Comparison of ENCODE assay signal across 8 mouse cellular contexts in genomic region chr11:55012551-55013521, GRCm38 (mm10). TPM values are rescaled to one million over a fixed set of nuclear protein-coding genes. Genes with fewer than 3 reads are reported as not detected.
DNase-seq lines count a peak whose midpoint lies in the region; ATAC-seq and TF ChIP-seq lines count a peak whose summit lies in the region.

No protein-coding gene starts in this region.

- ATAC-seq in Patski: peak; percentile 63
- no peak for ATAC-seq in erythroblast, adult 5-6 weeks (replicated peaks; ENCODE audit: low FRiP score, poor library complexity, severe bottlenecking)

- no peak for TF ChIP-seq POLR2A in cerebellum, adult 2 months (IDR thresholded peaks at IDR 0.05; ENCODE audit: borderline replicate concordance, insufficient read depth, low read length)

- TF ChIP-seq CTCF in Patski (IDR thresholded peaks at IDR 0.05): no peak
- TF ChIP-seq CTCF in cerebellum, adult 2 months (IDR thresholded peaks at IDR 0.05; ENCODE audit: borderline replicate concordance, insufficient read depth, low read depth, low read length): no peak

- H3K4me3 ChIP-seq in cerebellum, adult 2 months (replicated peaks; ENCODE audit: insufficient read depth, low read depth, low read length): no peak overlapping the region

- H3K27ac ChIP-seq in cerebellum, adult 2 months (ENCODE audit: insufficient read depth, low read length): no peak overlapping the region

- DNase-seq in heart, adult 18-20 months: peak; percentile 67 to 77
- DNase-seq in heart, adult 8-10 months (ENCODE audit: low spot score): no peak
- no peak for DNase-seq in Patski (ENCODE audit: low read depth, low spot score)
- DNase-seq in kidney, adult 18-20 months: peak; percentile 41
- DNase-seq in lung, postnatal 4 days: peak; percentile 72 to 76
- no peak for DNase-seq in cerebellum, adult 2 months
- no peak for DNase-seq in neural tube, embryonic 10.5 days (ENCODE audit: extremely low spot score, low spot score)

- no peaks in the 10 kb centered on the region for H3K27me3 ChIP-seq in Patski
- no peaks in the 10 kb centered on the region for H3K27me3 ChIP-seq in cerebellum, adult 2 months (ENCODE audit: control insufficient read depth, insufficient read depth, low read length)

- WGBS in cerebellum, adult 2 months: 88% methylated on average over 5 of the region's 5 CpGs

- CTCF ChIA-PET in Patski (lab: Charles Lee): interaction anchor here (0.8 to 1.8 kb wide), 8 partner anchors 10 to 35 kb away, joined by 3 to 7 read pairs (median 4); partner anchors contain the start of gene Anxa6

- peaks cover 27% of the 10 kb centered on the region for H3K4me1 ChIP-seq in cerebellum, adult 2 months (ENCODE audit: control insufficient read depth, insufficient read depth, low read length)

- POLR2A ChIA-PET in Patski (lab: Charles Lee): interaction anchor here (0.7 to 1.0 kb wide), 4 partner anchors 10 to 20 kb away, joined by 3 to 4 read pairs (median 4); partner anchors contain the start of gene Anxa6

- in situ Hi-C loops in Patski (cut with MboI; ENCODE audit: low pct_unique_long_range_greater_than_20kb): no loop called here

RNA-seq across cellular contexts. Expression of gene Anxa6, which starts 20.4 kb away (rescaled TPM):
- total RNA-seq in heart, adult 18-20 months (2021): 100 to 1,000 TPM; 206 to 210 TPM
- total RNA-seq in heart, adult 8-10 months (2022): 100 to 1,000 TPM; 202 to 217 (median 212) TPM
- 333 TPM for polyA plus RNA-seq in Patski (2021)
- total RNA-seq in erythroblast, adult 5-6 weeks (2015; ENCODE audit: low replicate concordance): 9.2 and 10.4 TPM in 2 replicates
- 12.7 and 14.0 TPM in 2 replicates for total RNA-seq in erythroblast, adult 5-6 weeks (2017; ENCODE audit: low replicate concordance)
- 131 and 141 TPM in 2 replicates for polyA plus RNA-seq in cerebellum, adult 2 months (2012; rRNA removed)

RNA-seq across cellular contexts. Expression of gene Tnip1, which starts 50.1 kb away (rescaled TPM):
- total RNA-seq in heart, adult 18-20 months (2021): 10 to 100 TPM; 26.7 to 32.7 TPM
- 10 to 100 TPM; 30.7 to 41.6 (median 35.2) TPM for total RNA-seq in heart, adult 8-10 months (2022)
- polyA plus RNA-seq in Patski (2021): 53.2 TPM
- total RNA-seq in erythroblast, adult 5-6 weeks (2015; ENCODE audit: low replicate concordance): 13.6 and 13.8 TPM in 2 replicates
- 20.5 and 25.6 TPM in 2 replicates for total RNA-seq in erythroblast, adult 5-6 weeks (2017; ENCODE audit: low replicate concordance)
- polyA plus RNA-seq in cerebellum, adult 2 months (2012; rRNA removed): 31.1 and 33.1 TPM in 2 replicates

Comparison
In these comparisons a context has a peak if more than half of its experiments do, and no peak if none do; other contexts are left out.
1. DNase-seq: peak in heart, adult 18-20 months (2 of 2), kidney, adult 18-20 months (single experiment) and lung, postnatal 4 days (2 of 2); none in heart, adult 8-10 months (single experiment), Patski (single experiment), cerebellum, adult 2 months (0 of 2) and neural tube, embryonic 10.5 days (single experiment).
2. RNA of gene Anxa6, which starts 20.4 kb away (total RNA-seq): 202 to 217 TPM in heart, adult 8-10 months and 206 to 210 TPM in heart, adult 18-20 months; 9.2 to 14.0 TPM in erythroblast, adult 5-6 weeks; every median in the first group is over 10 times any median in the second.